ENCODE assay signal across 20 mouse cellular contexts in genomic region chr13:92742886-92743285, GRCm38 (mm10). TPM values are rescaled to one million over a fixed set of nuclear protein-coding genes. Genes with fewer than 3 reads are reported as not detected.
DNase-seq lines count a peak whose midpoint lies in the region; ATAC-seq and TF ChIP-seq lines count a peak whose summit lies in the region.
"Had no signal": no experiment of that assay in that cellular context is flagged by ENCODE, and none has a peak within 500 bp of the region (broad histone marks: within the 10 kb centered on the region; RNA-seq: fewer than 3 reads in every experiment).

No protein-coding gene starts in this region.

- peak overlapping the region; percentile 95 for H3K27ac ChIP-seq in liver, embryonic 14.5 days
- no peak overlapping the region for H3K27ac ChIP-seq in gastrocnemius, adult 2 months
- H3K27ac ChIP-seq in hindbrain, embryonic 11.5 days (ENCODE audit: low read depth, low read length) = no peak overlapping the region
- H3K27ac ChIP-seq: hindbrain, embryonic 12.5 days; midbrain, embryonic 12.5 days had no signal

- peak overlapping the region in 1 of 2 experiments; percentile 27; a peak in 2 of 4 replicates for H3K4me3 ChIP-seq in liver, embryonic 14.5 days (ENCODE audit: insufficient read depth in 1 of 2, low read depth in 2 of 2, low read length in 2 of 2)
- no peak overlapping the region for H3K4me3 ChIP-seq in gastrocnemius, adult 2 months
- H3K4me3 ChIP-seq in hindbrain, embryonic 11.5 days (ENCODE audit: low read depth, low read length) = no peak overlapping the region
- H3K4me3 ChIP-seq: hindbrain, embryonic 12.5 days; midbrain, embryonic 12.5 days had no signal

- H3K27me3 ChIP-seq in liver, embryonic 14.5 days (ENCODE audit: control insufficient read depth, insufficient read depth, low read length) = no peaks in the 10 kb centered on the region
- no peaks in the 10 kb centered on the region for H3K27me3 ChIP-seq in hindbrain, embryonic 11.5 days (ENCODE audit: control insufficient read depth, insufficient read depth, low read length)
- H3K27me3 ChIP-seq: hindbrain, embryonic 12.5 days; midbrain, embryonic 12.5 days had no signal

- H3K4me1 ChIP-seq in liver, embryonic 14.5 days (replicated peaks; ENCODE audit: control insufficient read depth in 2 of 2, insufficient read depth in 2 of 2, low read length in 1 of 2) = peaks cover 20 to 28% of the 10 kb centered on the region in 2 experiments
- no peaks in the 10 kb centered on the region for H3K4me1 ChIP-seq in hindbrain, embryonic 11.5 days (replicated peaks; ENCODE audit: control insufficient read depth, insufficient read depth, low read length)
- H3K4me1 ChIP-seq: midbrain, embryonic 12.5 days had no signal

- peak overlapping the region; percentile 61 for H3K9ac ChIP-seq in liver, embryonic 14.5 days (replicated peaks)
- H3K9ac ChIP-seq in hindbrain, embryonic 11.5 days (ENCODE audit: low read depth, low read length) = no peak overlapping the region
- H3K9ac ChIP-seq: hindbrain, embryonic 12.5 days; lung, embryonic 14.5 days; midbrain, embryonic 12.5 days had no signal

- H3K9me3 ChIP-seq in liver, embryonic 14.5 days (ENCODE audit: control insufficient read depth, low read length) = no peaks in the 10 kb centered on the region
- no peaks in the 10 kb centered on the region for H3K9me3 ChIP-seq in hindbrain, embryonic 11.5 days (ENCODE audit: control insufficient read depth, low read length)
- H3K9me3 ChIP-seq: hindbrain, embryonic 12.5 days; midbrain, embryonic 12.5 days had no signal

- peak; percentile 29 to 37; a peak in 1 of 4 replicates for ATAC-seq in hematopoietic stem cell, adult 5-6 weeks (replicated peaks in 1 of 2; ENCODE audit: insufficient read depth in 1 of 2, low FRiP score in 2 of 2, low TSS enrichment in 1 of 2, low read depth in 1 of 2, poor library complexity in 2 of 2, severe bottlenecking in 2 of 2)
- peak; percentile 60 for ATAC-seq in liver, embryonic 14.5 days (ENCODE audit: insufficient read depth)
- ATAC-seq in inflammation-experienced regulatory T-cells, adult 6 months = no peak
- no peak for ATAC-seq in hindbrain, embryonic 11.5 days (ENCODE audit: low FRiP score)
- ATAC-seq: CD4-positive, CD25-positive, alpha-beta regulatory T cell, adult 4 months; forebrain, embryonic 14.5 days had no signal

- H3K36me3 ChIP-seq in liver, embryonic 14.5 days (replicated peaks; ENCODE audit: control insufficient read depth, insufficient read depth, low read depth) = no peaks in the 10 kb centered on the region
- no peaks in the 10 kb centered on the region for H3K36me3 ChIP-seq in hindbrain, embryonic 11.5 days (ENCODE audit: control insufficient read depth, insufficient read depth, low read length)
- H3K36me3 ChIP-seq: hindbrain, embryonic 12.5 days; midbrain, embryonic 12.5 days had no signal

- no peak for TF ChIP-seq EP300 in liver, embryonic 14.5 days (IDR thresholded peaks at IDR 0.05; ENCODE audit: low read depth)

- peak; percentile 43 for DNase-seq in 416B (ENCODE audit: low read depth)
- DNase-seq in A20 (ENCODE audit: low read depth, low spot score) = peak; percentile 32
- peak in 1 of 3 experiments; percentile 23 for DNase-seq in liver, embryonic 14.5 days (ENCODE audit: low read depth in 3 of 3, low spot score in 3 of 3)
- DNase-seq in gastrocnemius, adult 2 months = no peak
- DNase-seq in spleen, postnatal 4 days (ENCODE audit: low spot score in 2 of 2) = no peak
- no peak for DNase-seq in hindbrain, embryonic 11.5 days (ENCODE audit: low spot score)
- DNase-seq: adrenal gland, postnatal 25 days; cerebellum, adult 18-20 months; cerebellum, postnatal 25 days; lung, embryonic 14.5 days; lung, postnatal 4 days; right cerebral cortex, postnatal 14 days; spleen, adult 18-20 months; thymus, adult 2 months had no signal

- TF ChIP-seq CTCF in liver, embryonic 14.5 days (IDR thresholded peaks at IDR 0.05; ENCODE audit: low read depth) = no peak
- no peak for TF ChIP-seq CTCF in gastrocnemius, adult 2 months (IDR thresholded peaks at IDR 0.05)

- 72% methylated on average over 4 of the region's 4 CpGs for WGBS in liver, embryonic 14.5 days (ENCODE audit: insufficient replicate concordance)
- WGBS in hindbrain, embryonic 11.5 days = 93% methylated on average over 4 of the region's 4 CpGs

- peak overlapping the region; percentile 68 for H3K4me2 ChIP-seq in liver, embryonic 14.5 days (ENCODE audit: low read depth)
- H3K4me2 ChIP-seq in hindbrain, embryonic 11.5 days (replicated peaks; ENCODE audit: low read depth, low read length) = no peak overlapping the region
- H3K4me2 ChIP-seq: hindbrain, embryonic 12.5 days; lung, embryonic 14.5 days; midbrain, embryonic 12.5 days had no signal

- intact Hi-C loops in gastrocnemius, adult 2 months (cut with DNase I) = no loop called here

RNA-seq across cellular contexts. Expression of gene Thbs4, which starts 51.7 kb away (rescaled TPM):
- 0.19 TPM in 1 of 2 replicates, not detected in the other for total RNA-seq in hematopoietic stem cell, adult 5-6 weeks (2017)
- polyA plus RNA-seq in liver, embryonic 14.5 days (2012; rRNA removed) = 0.11 and 0.12 TPM in 2 replicates
- polyA plus RNA-seq in liver, embryonic 14.5 days (2014; fragmentation: Nextera tagmentation; extraction: Ambion mirVana) = 0.03 and 0.06 TPM in 2 replicates
- 100 to 1,000 TPM in 1 of 2 experiments, 10 to 100 TPM in 1; 60.5 to 195 TPM for total RNA-seq in gastrocnemius, adult 2 months (2021)
- not detected for polyA plus RNA-seq in inflammation-experienced regulatory T-cells, adult 6 months (2017; shearing (Covaris generic))
- 1.7 and 2.1 TPM in 2 replicates for polyA plus RNA-seq in hindbrain, embryonic 11.5 days (2014; fragmentation: Nextera tagmentation; extraction: Ambion mirVana)
- polyA plus RNA-seq: CD4-positive, CD25-positive, alpha-beta regulatory T cell, adult 4 months had no signal

Comparison
In these comparisons a context has a peak if more than half of its experiments do, and no peak if none do; other contexts are left out.
1. DNase-seq: peak in 416B (single experiment) and A20 (single experiment); none in gastrocnemius, adult 2 months (single experiment), spleen, postnatal 4 days (0 of 2) and hindbrain, embryonic 11.5 days (single experiment).
2. ATAC-seq: peak in hematopoietic stem cell, adult 5-6 weeks (2 of 2) and liver, embryonic 14.5 days (single experiment); none in inflammation-experienced regulatory T-cells, adult 6 months (single experiment) and hindbrain, embryonic 11.5 days (single experiment).